Mouse (Mus musculus): Measurements from ENCODE around the gene Nrsn2. TPM values are rescaled to one million over a fixed set of nuclear protein-coding genes. Genes with fewer than 3 reads are reported as not detected.
A peak's percentile ranks its signal among the peaks of the same experiment; 100 is the strongest.

The Nrsn2 gene
- polyA plus RNA-seq, 1 experiment = not detected

- TF ChIP-seq CTCF (IDR thresholded peaks at IDR 0.05; ENCODE audit: low read depth, low read length) (no peak), POLR2A (IDR thresholded peaks at IDR 0.05; ENCODE audit: borderline replicate concordance, low read depth, low read length) (no peak)
Measured at GRCm38 (mm10) chr2:152393225-152394017, 17.0 kb upstream of the Nrsn2 start.

GRCm38 (mm10) chr2:152392786-152393185 is 16.3 kb upstream of the Nrsn2 start:
- H3K27ac ChIP-seq (ENCODE audit: insufficient read depth, low read depth, low read length) = no peak overlapping the region
- H3K4me3 ChIP-seq (ENCODE audit: insufficient read depth, low read length) = no peak overlapping the region
- TF ChIP-seq POLR2A (IDR thresholded peaks at IDR 0.05; ENCODE audit: borderline replicate concordance, low read depth, low read length) = no peak
- no peak for TF ChIP-seq CTCF (IDR thresholded peaks at IDR 0.05; ENCODE audit: low read depth, low read length)
- 0 out of 2 replicates have a peak, but pooled peaks cover 2% of the 10 kb centered on the region for H3K4me1 ChIP-seq (ENCODE audit: control insufficient read depth, insufficient read depth, low read length)

More at GRCm38 (mm10) chr2:152393225-152394017, 17.0 kb upstream of the Nrsn2 start:
- Histone ChIP-seq H3K4me1 (ENCODE audit: control insufficient read depth, insufficient read depth, low read length) (0 out of 2 replicates have a peak, but pooled peaks cover 2% of the 10 kb centered on the region), H3K27ac (ENCODE audit: insufficient read depth, low read depth, low read length) (no peak overlapping the region), H3K4me3 (ENCODE audit: insufficient read depth, low read length) (no peak overlapping the region)

GRCm38 (mm10) chr2:152384191-152384590 is 7.8 kb upstream of the Nrsn2 start:
- TF ChIP-seq CTCF (IDR thresholded peaks at IDR 0.05; ENCODE audit: low read depth, low read length) (no peak), POLR2A (IDR thresholded peaks at IDR 0.05; ENCODE audit: borderline replicate concordance, low read depth, low read length) (no peak)
- H3K4me3 ChIP-seq (ENCODE audit: insufficient read depth, low read length) = no peak overlapping the region
- H3K27ac ChIP-seq (ENCODE audit: insufficient read depth, low read depth, low read length) = no peak overlapping the region
- H3K4me1 ChIP-seq (ENCODE audit: control insufficient read depth, insufficient read depth, low read length) = no peaks in the 10 kb centered on the region

GRCm38 (mm10) chr2:152375652-152376344 is 640 bp downstream of the Nrsn2 start:
- TF ChIP-seq POLR2A (IDR thresholded peaks at IDR 0.05; ENCODE audit: borderline replicate concordance, low read depth, low read length) = no peak
- no peak for TF ChIP-seq CTCF (IDR thresholded peaks at IDR 0.05; ENCODE audit: low read depth, low read length)
- Histone ChIP-seq H3K4me1 (ENCODE audit: control insufficient read depth, insufficient read depth, low read length) (no peaks in the 10 kb centered on the region), H3K4me3 (ENCODE audit: insufficient read depth, low read length) (no peak overlapping the region), H3K27ac (ENCODE audit: insufficient read depth, low read depth, low read length) (no peak overlapping the region)

GRCm38 (mm10) chr2:152373547-152373946 is 2.9 kb downstream of the Nrsn2 start:
- Histone ChIP-seq H3K4me1 (ENCODE audit: control insufficient read depth, insufficient read depth, low read length) (no peaks in the 10 kb centered on the region), H3K4me3 (ENCODE audit: insufficient read depth, low read length) (no peak overlapping the region), H3K27ac (ENCODE audit: insufficient read depth, low read depth, low read length) (no peak overlapping the region)
- no peak for TF ChIP-seq CTCF (IDR thresholded peaks at IDR 0.05; ENCODE audit: low read depth, low read length)
- no peak for TF ChIP-seq POLR2A (IDR thresholded peaks at IDR 0.05; ENCODE audit: borderline replicate concordance, low read depth, low read length)

- Histone ChIP-seq H3K4me1 (ENCODE audit: control insufficient read depth, insufficient read depth, low read length) (no peaks in the 10 kb centered on the region), H3K4me3 (ENCODE audit: insufficient read depth, low read length) (no peak overlapping the region), H3K27ac (ENCODE audit: insufficient read depth, low read depth, low read length) (no peak overlapping the region)
- TF ChIP-seq POLR2A (IDR thresholded peaks at IDR 0.05; ENCODE audit: borderline replicate concordance, low read depth, low read length) = no peak
- no peak for TF ChIP-seq CTCF (IDR thresholded peaks at IDR 0.05; ENCODE audit: low read depth, low read length)
Measured at GRCm38 (mm10) chr2:152372661-152373060, 3.8 kb downstream of the Nrsn2 start.

- Histone ChIP-seq H3K4me3 (ENCODE audit: insufficient read depth, low read length) (no peak overlapping the region), H3K27ac (ENCODE audit: insufficient read depth, low read depth, low read length) (no peak overlapping the region), H3K4me1 (ENCODE audit: control insufficient read depth, insufficient read depth, low read length) (no peaks in the 10 kb centered on the region)
- TF ChIP-seq POLR2A (IDR thresholded peaks at IDR 0.05; ENCODE audit: borderline replicate concordance, low read depth, low read length) = no peak
Measured at GRCm38 (mm10) chr2:152372104-152372503, 4.3 kb downstream of the Nrsn2 start.

GRCm38 (mm10) chr2:152368532-152369140 is 7.8 kb downstream of the Nrsn2 start:
- Histone ChIP-seq H3K4me1 (ENCODE audit: control insufficient read depth, insufficient read depth, low read length) (peaks cover 2% of the 10 kb centered on the region; the same call in 1 of the 2 replicates), H3K27ac (ENCODE audit: insufficient read depth, low read depth, low read length) (no peak overlapping the region), H3K4me3 (ENCODE audit: insufficient read depth, low read length) (no peak overlapping the region)
- peak; percentile 93 for TF ChIP-seq CTCF (IDR thresholded peaks at IDR 0.05; ENCODE audit: low read depth, low read length)
- TF ChIP-seq POLR2A (IDR thresholded peaks at IDR 0.05; ENCODE audit: borderline replicate concordance, low read depth, low read length) = no peak

GRCm38 (mm10) chr2:152367917-152368316 is 8.5 kb downstream of the Nrsn2 start:
- H3K4me1 ChIP-seq (ENCODE audit: control insufficient read depth, insufficient read depth, low read length) = peaks cover 4% of the 10 kb centered on the region; the same call in 1 of the 2 replicates
- no peak overlapping the region for H3K4me3 ChIP-seq (ENCODE audit: insufficient read depth, low read length)
- TF ChIP-seq POLR2A (IDR thresholded peaks at IDR 0.05; ENCODE audit: borderline replicate concordance, low read depth, low read length) (no peak), CTCF (IDR thresholded peaks at IDR 0.05; ENCODE audit: low read depth, low read length) (no peak)
- H3K27ac ChIP-seq (ENCODE audit: insufficient read depth, low read depth, low read length) = no peak overlapping the region

Measured in bone marrow macrophage, adult 2 months (primary cell).